Mouse (Mus musculus) left cerebral cortex, postnatal 25 days (tissue): ENCODE measurements around the gene Tbcd. TPM values are rescaled to one million over a fixed set of nuclear protein-coding genes. Genes with fewer than 3 reads are reported as not detected.

Experiments used
- total RNA-seq, 2 experiments: library from RNA; stranded (reverse); gene quantifications; 2 replicates each; pipeline ENCODE4 v1.2.3; 2021

The Tbcd gene
- total RNA-seq, 2 experiments from 2014 or later, result 39.0 to 39.8 TPM

Other genes starting within 250 kb of the Tbcd start
- 10 to 100 TPM; 21.8 to 26.8 TPM for gene Hexdc, start 247.5 kb upstream of the Tbcd start, total RNA-seq
- 1 to 10 TPM; 7.3 to 7.8 TPM for gene Ogfod3, start 247.2 kb upstream of the Tbcd start, total RNA-seq
- 10 to 100 TPM; 23.6 to 24.8 TPM for gene Cybc1, start 222.6 kb upstream of the Tbcd start, total RNA-seq
- 10 to 100 TPM; 58.2 to 58.3 TPM for gene Narf, start 214.7 kb upstream of the Tbcd start, total RNA-seq
- 10 to 100 TPM; 86.2 to 92.6 TPM for gene Foxk2, start 192.0 kb upstream of the Tbcd start, total RNA-seq
- gene Wdr45b, start 97.5 kb upstream of the Tbcd start, total RNA-seq, result 10 to 100 TPM; 70.3 to 79.7 TPM
- gene Rab40b, start 63.7 kb upstream of the Tbcd start, total RNA-seq, result 10 to 100 TPM; 46.1 to 58.1 TPM
- 10 to 100 TPM; 42.9 to 47.3 TPM for gene Fn3krp, start 30.5 kb upstream of the Tbcd start, total RNA-seq
- gene Fn3k, start 17.0 kb upstream of the Tbcd start, total RNA-seq, result 10 to 100 TPM; 49.0 to 54.1 TPM
- under 1 TPM in 1 of 2 experiments, not detected in 1; 0.14 TPM for gene Zfp750, start 67.4 kb downstream of the Tbcd start, total RNA-seq
- 1 to 10 TPM; 5.8 to 6.8 TPM for gene B3gntl1, start 221.2 kb downstream of the Tbcd start, total RNA-seq
- gene Metrnl, start 249.6 kb downstream of the Tbcd start, total RNA-seq, result 10 to 100 TPM; 10.4 to 14.7 TPM